Mouse (Mus musculus) myocyte (in vitro differentiated cells): ENCODE measurements at regions not wholly inside any gene's neighbourhood (a gene's known extent, or its start where the extent isn't known, plus 50 kb on each side); places are given as distances from the start of the nearest gene placed in this dataset.

Experiments
- MAX ChIP-seq: IDR thresholded peaks from one replicate; pipeline ENCODE4 v1.6.1; 2011; ENCODE audit warnings: low read depth, mild to moderate bottlenecking, control low read depth
- MYOD1 ChIP-seq, 3 experiments: IDR thresholded peaks; one replicate each; pipeline ENCODE4 v1.6.1; 2011; ENCODE audit warnings: control low read depth in 2 of 3, low read depth in 2 of 3, mild to moderate bottlenecking in 2 of 3, moderate library complexity in 1 of 3; ENCODE audit not compliant: insufficient read length in 2 of 3, control insufficient read depth in 1 of 3
- MYOG ChIP-seq, 3 experiments: IDR thresholded peaks; one replicate each; pipeline ENCODE4 v1.6.1; 2011; ENCODE audit warnings: control low read depth in 2 of 3, low read depth in 2 of 3, mild to moderate bottlenecking in 2 of 3; ENCODE audit not compliant: insufficient read length in 2 of 3, control insufficient read depth in 1 of 3, insufficient read depth in 1 of 3
- POLR2A ChIP-seq: IDR thresholded peaks from one replicate; pipeline ENCODE4 v1.6.1; 2011; ENCODE audit warnings: low read depth, mild to moderate bottlenecking, control low read depth, moderate library complexity; ENCODE audit not compliant: insufficient read length
- POLR2AphosphoS2 ChIP-seq: IDR thresholded peaks from one replicate; pipeline ENCODE4 v1.6.1; 2011; ENCODE audit warnings: low read depth, control low read depth; ENCODE audit not compliant: insufficient read length
- TCF12 ChIP-seq: IDR thresholded peaks from one replicate; pipeline ENCODE4 v1.6.1; 2011; ENCODE audit warnings: mild to moderate bottlenecking, control low read depth; ENCODE audit not compliant: poor library complexity, insufficient read depth, severe bottlenecking
- USF1 ChIP-seq: IDR thresholded peaks from one replicate; pipeline ENCODE4 v1.6.1; 2011; ENCODE audit warnings: low read depth, mild to moderate bottlenecking, control low read depth, moderate library complexity

- TF ChIP-seq POLR2A (no peak), MYOD1 (IDR thresholded peaks at IDR 0.05; ENCODE audit: control insufficient read depth in 1 of 3, insufficient read length in 2 of 3, low read depth in 2 of 3) (no peak), USF1 (no peak), TCF12 (no peak), POLR2AphosphoS2 (no peak), MYOG (IDR thresholded peaks at IDR 0.05; ENCODE audit: control insufficient read depth in 1 of 3, insufficient read depth in 1 of 3, insufficient read length in 2 of 3, low read depth in 2 of 3) (no peak), MAX (no peak)
Measured at GRCm38 (mm10) chr12:26533641-26534151, 64.7 kb downstream of the Cmpk2 start.
